Mouse (Mus musculus) CH12.LX (cell line): ENCODE results near the gene Tpra1. TPM values are rescaled to one million over a fixed set of nuclear protein-coding genes. Genes with fewer than 3 reads are reported as not detected.

Experiments
- DNase-seq: peaks from one replicate; pipeline ENCODE4 v3.0.0-alpha.2; 2013; ENCODE audit errors: extremely low read depth
- H3K27ac ChIP-seq: 2 replicates; pipeline ENCODE4 v1.5.1; 2012; ENCODE audit warnings: low read depth, mild to moderate bottlenecking, control low read depth, moderate library complexity; ENCODE audit not compliant: insufficient read depth
- H3K27me3 ChIP-seq: replicated peaks from 2 replicates; pipeline ENCODE3; 2012; ENCODE audit warnings: inconsistent platforms
- H3K36me3 ChIP-seq, 2 experiments: replicated peaks in 1 of 2; 2 replicates each; pipeline versions ENCODE3 to v1.6.1; 2012; ENCODE audit warnings: inconsistent platforms in 1 of 2, low read length in 1 of 2, mild to moderate bottlenecking in 1 of 2, mixed read lengths in 1 of 2, moderate library complexity in 1 of 2; ENCODE audit not compliant: control insufficient read depth in 1 of 2, insufficient read depth in 1 of 2
- H3K4me1 ChIP-seq, 2 experiments: 2 replicates each; pipeline ENCODE4 v1.6.1; 2012; ENCODE audit warnings: inconsistent platforms in 1 of 2, moderate library complexity in 1 of 2; ENCODE audit not compliant: insufficient read depth in 2 of 2, control insufficient read depth in 1 of 2
- H3K4me2 ChIP-seq: 2 replicates; pipeline ENCODE4 v1.6.1; 2012; ENCODE audit warnings: low read depth, mild to moderate bottlenecking, control low read depth; ENCODE audit not compliant: poor library complexity, insufficient read depth, severe bottlenecking
- H3K4me3 ChIP-seq, 3 experiments: fragments of 150-350 bp in 1 of 3; sonication (generic) in 1 of 3; replicated peaks in 1 of 3; 2 replicates each; pipeline versions ENCODE3 to v1.5.1; 2011 to 2012; ENCODE audit warnings: low read depth in 2 of 3, low read length in 2 of 3, mild to moderate bottlenecking in 2 of 3, moderate library complexity in 2 of 3, control low read depth in 1 of 3, improper control_type of control experiment in 1 of 3, inconsistent platforms in 1 of 3, mixed read lengths in 1 of 3; ENCODE audit not compliant: poor library complexity in 1 of 3
- H3K79me2 ChIP-seq: replicated peaks from 2 replicates; pipeline ENCODE4 v1.6.1; 2012; ENCODE audit warnings: mild to moderate bottlenecking, moderate library complexity; ENCODE audit not compliant: control insufficient read depth, poor library complexity, insufficient read depth, severe bottlenecking; ENCODE audit errors: extremely low read depth
- H3K9ac ChIP-seq: 2 replicates; pipeline ENCODE4 v1.6.1; 2012; ENCODE audit warnings: low read depth, mild to moderate bottlenecking, control low read depth, moderate library complexity; ENCODE audit not compliant: insufficient read depth
- H3K9me3 ChIP-seq: replicated peaks from 2 replicates; pipeline ENCODE3; 2012; ENCODE audit warnings: low read length, inconsistent platforms, mixed read lengths
- CHD1 ChIP-seq: IDR thresholded peaks from 2 replicates; pipeline ENCODE4 v1.6.1; 2012; ENCODE audit warnings: low read depth, low read length, improper control_type of control experiment, inconsistent platforms
- CHD2 ChIP-seq: IDR thresholded peaks from 2 replicates; pipeline ENCODE4 v1.6.1; 2011; ENCODE audit warnings: low read length, improper control_type of control experiment
- ELF1 ChIP-seq: IDR thresholded peaks from 2 replicates; pipeline ENCODE4 v1.6.1; 2014; ENCODE audit warnings: low read depth, mild to moderate bottlenecking, inconsistent platforms, low read length, improper control_type of control experiment
- EP300 ChIP-seq: IDR thresholded peaks from 2 replicates; pipeline ENCODE4 v1.6.1; 2011; ENCODE audit warnings: low read length, improper control_type of control experiment
- GABPA ChIP-seq: IDR thresholded peaks from 2 replicates; pipeline ENCODE4 v1.6.1; 2012; ENCODE audit warnings: low read depth, low read length, improper control_type of control experiment, inconsistent platforms; ENCODE audit not compliant: insufficient replicate concordance
- HCFC1 ChIP-seq: IDR thresholded peaks from 2 replicates; pipeline ENCODE4 v1.6.1; 2012; ENCODE audit warnings: low read depth, mild to moderate bottlenecking, inconsistent platforms, low read length, improper control_type of control experiment
- JUND ChIP-seq: conservative IDR thresholded peaks from 2 replicates; pipeline ENCODE4 v1.6.1; 2011; ENCODE audit warnings: low read depth, low read length, improper control_type of control experiment
- KAT2A ChIP-seq: IDR thresholded peaks from 2 replicates; pipeline ENCODE4 v1.6.1; 2012; ENCODE audit warnings: low read length, improper control_type of control experiment, inconsistent platforms; ENCODE audit not compliant: insufficient replicate concordance
- MAFK ChIP-seq: IDR thresholded peaks from 2 replicates; pipeline ENCODE4 v1.6.1; 2011; ENCODE audit warnings: low read length, improper control_type of control experiment; ENCODE audit not compliant: insufficient replicate concordance
- MAX ChIP-seq: IDR thresholded peaks from 2 replicates; pipeline ENCODE4 v1.6.1; 2011; ENCODE audit warnings: low read length, improper control_type of control experiment
- MXI1 ChIP-seq: IDR thresholded peaks from 2 replicates; pipeline ENCODE4 v1.6.1; 2011; ENCODE audit warnings: mild to moderate bottlenecking, low read depth, low read length, improper control_type of control experiment
- NELFE ChIP-seq: IDR thresholded peaks from 2 replicates; pipeline ENCODE4 v1.6.1; 2011; ENCODE audit warnings: low read depth, low read length, improper control_type of control experiment
- NRF1 ChIP-seq: IDR thresholded peaks from 2 replicates; pipeline ENCODE4 v1.6.1; 2014; ENCODE audit warnings: low read depth, mild to moderate bottlenecking, inconsistent platforms, low read length, improper control_type of control experiment, moderate library complexity
- PAX5 ChIP-seq: IDR thresholded peaks from 2 replicates; pipeline ENCODE4 v1.6.1; 2012; ENCODE audit warnings: low read length, inconsistent platforms, mixed read lengths
- POLR2A ChIP-seq: IDR thresholded peaks from 2 replicates; pipeline ENCODE4 v1.6.1; 2011; ENCODE audit warnings: low read depth, mild to moderate bottlenecking, improper control_type of control experiment, low read length
- POLR2AphosphoS2 ChIP-seq: IDR thresholded peaks from 2 replicates; pipeline ENCODE4 v1.6.1; 2011; ENCODE audit warnings: low read depth, low read length, improper control_type of control experiment
- SIN3A ChIP-seq: IDR thresholded peaks from 2 replicates; pipeline ENCODE4 v1.6.1; 2012; ENCODE audit warnings: low read length, improper control_type of control experiment, inconsistent platforms
- UBTF ChIP-seq: IDR thresholded peaks from 2 replicates; pipeline ENCODE4 v1.6.1; 2012; ENCODE audit warnings: low read depth, mild to moderate bottlenecking, inconsistent platforms, low read length, improper control_type of control experiment, moderate library complexity
- ZC3H11A ChIP-seq: IDR thresholded peaks from 2 replicates; pipeline ENCODE4 v1.6.1; 2012; ENCODE audit warnings: low read depth, mild to moderate bottlenecking, inconsistent platforms, low read length, improper control_type of control experiment
- ZKSCAN1 ChIP-seq: IDR thresholded peaks from 2 replicates; pipeline ENCODE4 v1.6.1; 2012; ENCODE audit warnings: low read depth, inconsistent platforms, low read length, improper control_type of control experiment, borderline replicate concordance
- ZMIZ1 ChIP-seq: IDR thresholded peaks from 2 replicates; pipeline ENCODE4 v1.6.1; 2012; ENCODE audit warnings: low read depth, mild to moderate bottlenecking, inconsistent platforms, low read length, improper control_type of control experiment
- dilution Hi-C: fragments of 300-500 bp; cut with MboI; formaldehyde crosslinking; loops from 2 replicates; pipeline ENCODE4 v1.14.3; 2020; ENCODE audit warnings: low sequenced_read_pairs; ENCODE audit not compliant: extremely low pct_unique_long_range_greater_than_20kb, extremely low pct_ligation_motif_present
- in situ Hi-C: fragments of 300-500 bp; cut with MboI; formaldehyde crosslinking; loops from 3 replicates; pipeline ENCODE4 v1.14.3; 2019; ENCODE audit warnings: low sequenced_read_pairs, low pct_ligation_motif_present, low pct_unique_long_range_greater_than_20kb, mixed read lengths
- polyA plus RNA-seq: library from polyadenylated mRNA; unstranded; fragments of >175 nt; gene quantifications from 2 replicates; pipeline ENCODE4 v1.2.1, GENCODE M21; 2012; ENCODE audit warnings: low read depth; ENCODE audit not compliant: insufficient read length
- total RNA-seq, 2 experiments: library from RNA; depleted of rRNA; stranded (reverse); fragments of 300-350 nt in 1 of 2; fragments of >200 nt in 1 of 2; gene quantifications; 2 replicates each; pipeline ENCODE4 v1.2.3; 2012 to 2014

Tpra1 gene
- total and polyA plus RNA-seq, 3 experiments = 9.3 to 16.0 (median 15.6) TPM

GRCm38 (mm10) chr6:88936342-88937213, 34.5 kb downstream of the Tpra1 start (continued):
- TF ChIP-seq ZMIZ1 (no peak), HCFC1 (no peak), MAFK (no peak), NRF1 (no peak), MAX (0 out of 2 replicates have a peak, but pooled peaks have one; percentile 47), CHD2 (no peak)

- no peak overlapping the region; the same call in 1 of the 2 replicates for H3K27ac ChIP-seq
- H3K36me3 ChIP-seq = no peaks in the 10 kb centered on the region
- H3K79me2 ChIP-seq = no peaks in the 10 kb centered on the region
- dilution Hi-C loops = no loop called here
- no peak for DNase-seq
- no peak overlapping the region for H3K4me2 ChIP-seq
- no peak overlapping the region for H3K4me3 ChIP-seq
- no peak for TF ChIP-seq UBTF
- TF ChIP-seq ELF1 = no peak
- no peak for TF ChIP-seq POLR2A
- TF ChIP-seq SIN3A = no peak
- TF ChIP-seq KAT2A = no peak
- no peak for TF ChIP-seq ZKSCAN1
- TF ChIP-seq ZMIZ1 = no peak
- TF ChIP-seq ZC3H11A = no peak
- no peak for TF ChIP-seq MXI1
- no peak for TF ChIP-seq PAX5
- no peak for TF ChIP-seq JUND
- TF ChIP-seq NELFE = no peak
- no peak for TF ChIP-seq GABPA
- TF ChIP-seq POLR2AphosphoS2 = no peak
- no peak for TF ChIP-seq CHD1
- no peak for TF ChIP-seq EP300
- TF ChIP-seq MAX = no peak
- TF ChIP-seq HCFC1 = no peak
- no peak overlapping the region for H3K9ac ChIP-seq
- H3K27me3 ChIP-seq = no peaks in the 10 kb centered on the region
- in situ Hi-C loops = loop anchor here (10.0 kb wide), 3 partner anchors 68 to 698 kb away; no protein-coding TSS in a partner anchor
- peaks cover 70 to 88% of the 10 kb centered on the region in 2 experiments for H3K4me1 ChIP-seq
- no peaks in the 10 kb centered on the region for H3K9me3 ChIP-seq
These were observed 35.1 kb downstream of the Tpra1 start for GRCm38 (mm10) chr6:88937214-88937549.
